Mouse (Mus musculus) liver, embryonic 14.5 days (tissue): ENCODE data around the gene Wnt5a. TPM values are rescaled to one million over a fixed set of nuclear protein-coding genes. Genes with fewer than 3 reads are reported as not detected.

ENCODE experiments used
- ATAC-seq: fragments of 200-750 bp; cut with Nextera tagmentation; 2 replicates; pipeline ENCODE4 v1.8.0; 2017; ENCODE audit warnings: moderate number of reproducible peaks, mild to moderate bottlenecking, moderate library complexity; ENCODE audit not compliant: insufficient read depth
- DNase-seq, 3 experiments: peaks; one replicate each; pipeline ENCODE4 v3.0.0-alpha.2; 2012 to 2013; ENCODE audit warnings: low read depth in 3 of 3, low spot score in 3 of 3
- H3K27ac ChIP-seq: fragments of 300-500 bp; sonication (generic); 2 replicates; pipeline ENCODE4 v1.5.1; 2014; ENCODE audit warnings: moderate library complexity, mild to moderate bottlenecking, control low read depth, inconsistent platforms
- H3K27me3 ChIP-seq: fragments of 300-500 bp; sonication (generic); 2 replicates; pipeline ENCODE4 v1.6.1; 2014; ENCODE audit warnings: mild to moderate bottlenecking, low read length, moderate library complexity; ENCODE audit not compliant: control insufficient read depth, insufficient read depth
- H3K36me3 ChIP-seq: fragments of 300-500 bp; sonication (generic); replicated peaks from 2 replicates; pipeline ENCODE4 v1.6.1; 2014; ENCODE audit warnings: low read depth; ENCODE audit not compliant: control insufficient read depth, insufficient read depth
- H3K4me1 ChIP-seq, 2 experiments: fragments of 200-500 bp in 1 of 2; fragments of 300-500 bp in 1 of 2; sonication (generic) in 1 of 2; replicated peaks; 2 replicates each; pipeline ENCODE4 v1.6.1; 2012 to 2014; ENCODE audit warnings: antibody characterized with exemption in 1 of 2, inconsistent platforms in 1 of 2, low read length in 1 of 2; ENCODE audit not compliant: control insufficient read depth in 2 of 2, insufficient read depth in 2 of 2
- H3K4me2 ChIP-seq: fragments of 300-500 bp; sonication (generic); 2 replicates; pipeline ENCODE4 v1.6.1; 2014; ENCODE audit warnings: low read depth, mild to moderate bottlenecking, control low read depth, moderate library complexity
- H3K4me3 ChIP-seq, 2 experiments: fragments of 200-500 bp in 1 of 2; fragments of 300-500 bp in 1 of 2; sonication (generic) in 1 of 2; 2 replicates each; pipeline ENCODE4 v1.5.1; 2012 to 2014; ENCODE audit warnings: low read depth in 2 of 2, low read length in 2 of 2, mild to moderate bottlenecking in 2 of 2, control low read depth in 1 of 2, inconsistent platforms in 1 of 2, moderate library complexity in 1 of 2; ENCODE audit not compliant: insufficient read depth in 1 of 2
- H3K9ac ChIP-seq: fragments of 300-500 bp; sonication (generic); replicated peaks from 2 replicates; pipeline ENCODE4 v1.6.1; 2014; ENCODE audit warnings: mild to moderate bottlenecking, control low read depth, moderate library complexity
- H3K9me3 ChIP-seq: fragments of 300-500 bp; sonication (generic); 2 replicates; pipeline ENCODE4 v1.6.1; 2016; ENCODE audit warnings: low read length, mixed read lengths; ENCODE audit not compliant: control insufficient read depth
- CTCF ChIP-seq: IDR thresholded peaks from 2 replicates; pipeline ENCODE4 v1.5.1; 2016; ENCODE audit warnings: antibody characterized with exemption, low read depth, control low read depth
- EP300 ChIP-seq: IDR thresholded peaks from 2 replicates; pipeline ENCODE4 v1.6.1; 2016; ENCODE audit warnings: antibody characterized with exemption, low read depth
- whole genome bisulfite sequencing: fragments of 180-500 bp; shearing (Covaris S2); extraction: QIAGEN DNeasy Blood & Tissue Kit; methylation state at CpG from one replicate; pipeline ENCODE4 v1.1.7; 2014; ENCODE audit not compliant: insufficient replicate concordance; 5-methylcytosine and 5-hydroxymethylcytosine counted together
- polyA plus RNA-seq, 2 experiments: library from polyadenylated mRNA; depleted of rRNA in 1 of 2; stranded (reverse) in 1 of 2; unstranded in 1 of 2; fragments of >200 nt; fragmentation: Nextera tagmentation in 1 of 2; extraction: Ambion mirVana in 1 of 2; gene quantifications; 2 replicates each; pipeline versions ENCODE4 v1.2.1 to v1.2.3; 2012 to 2014

The Wnt5a gene
- polyA plus RNA-seq, 2 experiments, result 0.10 to 0.25 TPM

- peak overlapping the region; percentile 5 to 6; a peak in 2 of 4 replicates for H3K4me3 ChIP-seq
- TF ChIP-seq CTCF (no peak), EP300 (no peak)
- DNase-seq, result no peak
- no peak for ATAC-seq
- peaks cover 82% of the 10 kb centered on the region for H3K27me3 ChIP-seq
- 1% methylated on average over 29 of the region's 29 CpGs for WGBS
- no peaks in the 10 kb centered on the region for H3K36me3 ChIP-seq
- peak overlapping the region; percentile 51 for H3K4me2 ChIP-seq
- no peak overlapping the region for H3K27ac ChIP-seq
- H3K4me1 ChIP-seq, result no peaks in the 10 kb centered on the region
- H3K9me3 ChIP-seq, result no peaks in the 10 kb centered on the region
- H3K9ac ChIP-seq, result no peak overlapping the region
Measured at GRCm38 (mm10) chr14:28506376-28506831, 1.9 kb downstream of the Wnt5a start.

DNA sequence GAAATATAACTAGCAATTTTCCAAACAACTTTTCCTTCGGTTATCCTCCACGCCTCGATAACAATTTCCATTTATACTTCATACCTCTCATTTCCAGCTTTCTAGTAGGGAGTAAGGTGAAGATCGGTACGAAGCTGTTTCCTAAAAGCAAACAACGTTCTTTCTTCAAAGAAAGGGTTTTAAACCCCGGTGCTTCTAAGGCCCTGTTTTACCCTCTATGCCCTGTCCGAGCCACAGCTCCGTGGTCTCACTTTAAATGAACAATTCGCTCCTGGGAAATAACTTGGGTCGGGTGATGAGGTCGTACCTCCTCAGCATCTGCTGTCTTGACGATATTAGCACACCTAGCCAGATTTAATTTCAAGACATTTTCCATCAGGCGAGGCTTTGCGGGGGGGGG lies 2.5 kb downstream of the Wnt5a start:
- no peak overlapping the region for H3K9ac ChIP-seq
- peaks cover 88% of the 10 kb centered on the region for H3K27me3 ChIP-seq
- no peaks in the 10 kb centered on the region for H3K9me3 ChIP-seq
- WGBS, result 2% methylated on average over 15 of the region's 15 CpGs
- ATAC-seq (no peak), DNase-seq (no peak)
- no peaks in the 10 kb centered on the region for H3K4me1 ChIP-seq
- TF ChIP-seq EP300 (no peak), CTCF (no peak)
- H3K36me3 ChIP-seq, result no peaks in the 10 kb centered on the region
- peak overlapping the region; percentile 51 for H3K4me2 ChIP-seq
- no peak overlapping the region for H3K27ac ChIP-seq
- no peak overlapping the region for H3K4me3 ChIP-seq

- no peak overlapping the region for H3K9ac ChIP-seq
- H3K36me3 ChIP-seq, result no peaks in the 10 kb centered on the region
- ATAC-seq, result no peak
- TF ChIP-seq EP300 (no peak), CTCF (peak; percentile 72)
- DNase-seq, result peak in 1 of 3 experiments; percentile 5
- peaks cover 89% of the 10 kb centered on the region for H3K27me3 ChIP-seq
- no peaks in the 10 kb centered on the region for H3K9me3 ChIP-seq
- no peak overlapping the region for H3K4me3 ChIP-seq
- H3K4me1 ChIP-seq, result no peaks in the 10 kb centered on the region
- H3K27ac ChIP-seq, result no peak overlapping the region
- H3K4me2 ChIP-seq, result peak overlapping the region; percentile 51
- WGBS, result under 1% methylated on average over 18 of the region's 18 CpGs
Measured at GRCm38 (mm10) chr14:28507471-28507870, 2.9 kb downstream of the Wnt5a start.

DNA sequence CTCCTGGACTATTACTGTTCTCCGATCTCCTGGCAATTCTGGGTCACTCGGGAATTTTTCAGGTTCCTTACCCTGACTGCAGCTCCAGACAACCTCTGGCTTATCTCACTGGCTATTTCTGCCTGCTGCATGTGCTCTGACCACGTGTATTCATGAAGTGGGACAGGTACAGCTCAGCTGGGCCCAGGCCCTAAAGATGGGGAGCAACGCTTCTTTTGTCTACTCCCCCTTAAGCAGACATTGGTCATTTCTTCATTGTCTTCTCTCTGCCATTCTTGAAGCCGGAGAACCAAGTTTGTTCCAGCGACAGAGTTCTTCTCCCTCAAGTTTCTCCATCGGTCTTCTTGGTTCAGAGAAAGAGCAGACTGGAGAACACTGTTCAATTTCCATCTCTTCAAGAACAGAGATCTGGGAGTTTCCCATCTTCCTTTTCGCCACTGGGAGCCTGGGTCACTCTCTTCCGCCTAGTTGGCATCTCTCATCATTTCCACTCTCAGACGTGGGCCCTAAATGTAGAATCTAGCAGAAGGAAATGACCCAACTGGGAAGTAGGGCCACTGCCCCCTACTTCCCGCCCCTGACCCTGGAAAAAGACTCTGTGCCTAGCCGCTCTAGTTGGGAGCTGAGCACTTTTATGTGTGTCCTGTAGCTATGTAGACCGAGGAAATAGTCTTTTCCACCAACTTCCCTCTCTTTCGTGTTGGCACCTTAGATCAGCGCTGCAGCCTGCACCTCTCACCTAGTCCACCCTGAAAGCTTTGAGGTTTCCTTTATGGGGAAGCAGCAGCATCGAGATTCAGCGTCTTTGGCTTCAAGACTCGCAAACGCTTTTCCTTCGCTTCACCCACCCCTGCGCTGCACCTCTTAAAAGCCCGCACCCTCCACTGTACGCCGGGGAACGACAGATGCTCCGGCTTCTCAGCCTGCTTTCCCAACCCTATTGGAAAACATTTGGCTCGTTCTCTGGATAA lies 4.0 kb downstream of the Wnt5a start:
- Histone ChIP-seq H3K27ac (no peak overlapping the region), H3K27me3 (peaks cover 85% of the 10 kb centered on the region), H3K4me1 (no peaks in the 10 kb centered on the region), H3K4me2 (no peak overlapping the region), H3K36me3 (no peaks in the 10 kb centered on the region), H3K4me3 (no peak overlapping the region), H3K9ac (no peak overlapping the region), H3K9me3 (no peaks in the 10 kb centered on the region)
- 12% methylated on average over 27 of the region's 27 CpGs for WGBS
- ATAC-seq (no peak), DNase-seq (no peak)
- no peak for TF ChIP-seq EP300
